Mouse (Mus musculus) liver, postnatal 0 days (tissue): ENCODE measurements around the gene Mtss1l.

Source experiments
- CTCF ChIP-seq: sonication (generic); IDR thresholded peaks from 2 replicates; pipeline ENCODE4 v1.5.1; 2016; ENCODE audit warnings: antibody characterized with exemption, low read depth
- EP300 ChIP-seq: IDR thresholded peaks from 2 replicates; pipeline ENCODE4 v1.6.1; 2016; ENCODE audit warnings: antibody characterized with exemption, low read depth, mild to moderate bottlenecking

DNA sequence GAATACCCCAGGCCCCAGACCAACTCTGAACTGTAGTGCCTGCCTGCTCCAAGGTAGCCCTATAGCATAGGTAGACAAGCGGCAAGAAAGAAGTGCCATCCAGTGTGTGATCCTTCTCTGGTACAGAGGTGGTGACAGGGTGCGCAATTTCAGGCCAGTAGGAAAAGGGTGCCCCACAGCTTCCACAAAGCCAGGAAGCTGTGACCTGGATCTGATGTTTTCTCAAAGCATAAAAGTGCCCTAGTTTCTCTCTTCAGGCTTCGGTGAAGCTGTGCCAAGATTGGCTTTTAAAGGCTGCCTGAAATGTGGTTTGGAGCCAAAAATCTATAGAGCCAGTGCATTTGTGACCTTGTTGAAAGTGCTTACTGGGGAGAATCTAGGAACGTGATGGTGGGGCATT lies 26.4 kb upstream of the Mtss1l start:
- TF ChIP-seq CTCF (no peak), EP300 (no peak)
